Mouse (Mus musculus) forebrain, embryonic 15.5 days (tissue): Measurements from ENCODE around the gene Ptpdc1. TPM values are rescaled to one million over a fixed set of nuclear protein-coding genes. Genes with fewer than 3 reads are reported as not detected.

Experiments
- ATAC-seq: fragments of 200-750 bp; cut with Nextera tagmentation; replicated peaks from 2 replicates; pipeline ENCODE4 v1.8.0; 2017; ENCODE audit warnings: mild to moderate bottlenecking, moderate TSS enrichment, moderate library complexity
- H3K27ac ChIP-seq: fragments of 300-500 bp; sonication (generic); replicated peaks from 2 replicates; pipeline ENCODE4 v1.5.1; 2015; ENCODE audit warnings: mild to moderate bottlenecking, inconsistent platforms
- H3K27me3 ChIP-seq: fragments of 300-500 bp; sonication (generic); 2 replicates; pipeline ENCODE4 v1.6.1; 2015; ENCODE audit warnings: inconsistent platforms
- H3K36me3 ChIP-seq: fragments of 300-500 bp; sonication (generic); 2 replicates; pipeline ENCODE4 v1.6.1; 2015; ENCODE audit warnings: mild to moderate bottlenecking, inconsistent platforms
- H3K4me1 ChIP-seq: fragments of 300-500 bp; sonication (generic); 2 replicates; pipeline ENCODE4 v1.6.1; 2015; ENCODE audit warnings: inconsistent platforms
- H3K4me2 ChIP-seq: fragments of 300-500 bp; sonication (generic); replicated peaks from 2 replicates; pipeline ENCODE4 v1.6.1; 2015; ENCODE audit warnings: mild to moderate bottlenecking, inconsistent platforms
- H3K4me3 ChIP-seq: fragments of 300-500 bp; sonication (generic); 2 replicates; pipeline ENCODE4 v1.5.1; 2015; ENCODE audit warnings: mild to moderate bottlenecking, inconsistent platforms
- H3K9ac ChIP-seq: fragments of 300-500 bp; sonication (generic); replicated peaks from 2 replicates; pipeline ENCODE4 v1.6.1; 2015; ENCODE audit warnings: mild to moderate bottlenecking, inconsistent platforms
- H3K9me3 ChIP-seq: fragments of 300-500 bp; sonication (generic); 2 replicates; pipeline ENCODE4 v1.6.1; 2016; ENCODE audit warnings: inconsistent platforms
- WGBS: fragments of 180-500 bp; shearing (Covaris S2); methylation state at CpG from one replicate; pipeline ENCODE4 v1.1.7; 2015; ENCODE audit warnings: mixed read lengths; 5-methylcytosine and 5-hydroxymethylcytosine counted together
- polyA plus RNA-seq: library from polyadenylated mRNA; unstranded; fragments of >200 nt; fragmentation: Nextera tagmentation; extraction: Ambion mirVana; gene quantifications from 2 replicates; pipeline ENCODE4 v1.2.1, GENCODE M21; 2015

Ptpdc1 gene
- polyA plus RNA-seq, 1 experiment from 2014 or later: 16.0 TPM

DNA sequence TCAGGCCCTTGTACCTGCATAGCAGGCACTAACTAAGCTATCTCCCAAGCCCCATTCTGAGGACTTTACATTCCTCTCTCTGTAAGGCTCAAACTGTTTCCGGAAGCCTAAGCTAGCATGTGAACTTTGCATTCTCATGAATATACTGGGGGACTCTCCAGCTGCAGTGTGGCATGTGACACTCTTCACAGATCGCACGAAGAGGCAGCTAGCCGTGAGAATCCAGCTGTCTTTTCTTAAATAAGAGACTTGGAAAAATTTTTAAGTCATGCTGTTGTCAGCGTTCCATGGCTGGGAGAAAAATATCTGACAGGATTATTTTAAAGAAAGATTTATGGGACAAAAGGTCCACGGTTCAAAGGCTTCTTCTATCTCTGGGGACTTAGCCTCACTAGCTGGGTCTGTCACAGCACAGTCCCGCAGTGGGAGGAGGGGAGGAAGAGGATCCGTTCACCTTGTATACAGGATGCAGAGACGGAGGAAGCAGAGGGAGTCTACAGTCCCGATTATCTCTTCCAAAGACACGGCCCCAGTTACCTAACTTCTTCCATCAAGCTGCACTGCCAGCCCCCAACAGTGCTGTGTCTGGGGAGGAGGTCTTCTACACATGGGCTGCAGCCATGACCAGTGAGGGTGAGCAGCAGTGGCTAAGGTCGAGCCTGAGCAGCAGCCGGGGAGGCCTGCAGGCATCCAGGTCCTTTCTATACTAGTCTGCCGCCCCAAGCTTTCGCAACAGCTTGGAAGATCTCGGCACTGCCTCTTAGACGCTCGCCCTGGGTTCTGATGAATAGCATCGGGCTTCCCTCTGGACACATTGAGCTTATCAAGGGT lies 51.7 kb downstream of the Ptpdc1 start:
- ATAC-seq: no peak; the same call in 1 of the 2 replicates
- Histone ChIP-seq H3K9ac (no peak overlapping the region), H3K27me3 (no peaks in the 10 kb centered on the region), H3K27ac (no peak overlapping the region; the same call in 1 of the 2 replicates), H3K9me3 (no peaks in the 10 kb centered on the region), H3K4me1 (no peaks in the 10 kb centered on the region), H3K4me2 (no peak overlapping the region), H3K4me3 (no peak overlapping the region), H3K36me3 (no peaks in the 10 kb centered on the region)
- WGBS: 54% methylated on average over 19 of the region's 19 CpGs

DNA sequence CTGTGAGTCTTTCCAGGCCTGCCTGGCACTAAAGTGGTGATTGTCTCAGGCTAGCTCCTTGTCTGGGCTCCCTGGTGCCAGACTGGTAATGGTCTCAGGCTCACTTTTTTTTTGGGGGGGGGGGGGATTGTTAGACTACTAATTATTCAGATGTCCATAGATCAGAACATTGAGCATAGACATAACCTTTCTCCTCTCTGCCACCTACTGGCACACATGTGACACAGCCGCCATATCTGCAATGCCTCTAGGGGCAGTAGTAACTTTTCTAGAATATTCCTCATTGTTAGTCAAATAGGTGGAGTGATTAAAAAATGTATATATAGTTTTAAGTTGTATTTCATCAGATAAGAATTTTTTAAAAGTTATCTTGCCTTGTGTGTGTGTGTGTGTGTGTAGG lies 53.3 kb downstream of the Ptpdc1 start:
- Histone ChIP-seq H3K4me3 (no peak overlapping the region), H3K27me3 (no peaks in the 10 kb centered on the region), H3K4me2 (no peak overlapping the region), H3K9me3 (no peaks in the 10 kb centered on the region), H3K36me3 (no peaks in the 10 kb centered on the region), H3K9ac (no peak overlapping the region), H3K4me1 (no peaks in the 10 kb centered on the region), H3K27ac (no peak overlapping the region)
- no peak; the same call in 1 of the 2 replicates for ATAC-seq
- WGBS: 76% methylated on average over 1 of the region's 1 CpGs

DNA sequence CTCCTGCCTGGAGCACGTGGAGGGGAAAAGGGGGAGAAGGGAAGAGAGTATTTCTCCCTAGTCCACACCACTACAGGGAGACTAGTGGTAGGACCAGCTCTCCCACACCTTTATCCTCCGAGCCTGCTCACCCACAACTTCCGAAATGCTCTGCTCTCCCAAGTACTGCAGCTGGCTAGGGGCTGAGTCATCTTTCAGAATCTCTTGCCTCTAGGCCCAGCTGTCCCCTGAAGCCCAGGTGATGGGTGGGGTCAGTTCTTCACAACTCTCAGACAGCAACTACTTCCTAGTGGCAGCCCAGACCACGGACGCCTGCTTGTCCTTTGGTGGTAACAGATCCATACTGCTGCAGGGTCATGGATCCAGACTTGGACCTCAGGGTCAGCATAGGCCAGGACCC lies 54.2 kb downstream of the Ptpdc1 start:
- no peak overlapping the region for H3K4me2 ChIP-seq
- no peak for ATAC-seq
- WGBS: 79% methylated on average over 5 of the region's 5 CpGs
- H3K4me1 ChIP-seq: peaks cover 3% of the 10 kb centered on the region
- no peaks in the 10 kb centered on the region for H3K36me3 ChIP-seq
- no peak overlapping the region for H3K27ac ChIP-seq
- H3K27me3 ChIP-seq: no peaks in the 10 kb centered on the region
- no peak overlapping the region for H3K9ac ChIP-seq
- H3K9me3 ChIP-seq: no peaks in the 10 kb centered on the region
- H3K4me3 ChIP-seq: no peak overlapping the region

DNA sequence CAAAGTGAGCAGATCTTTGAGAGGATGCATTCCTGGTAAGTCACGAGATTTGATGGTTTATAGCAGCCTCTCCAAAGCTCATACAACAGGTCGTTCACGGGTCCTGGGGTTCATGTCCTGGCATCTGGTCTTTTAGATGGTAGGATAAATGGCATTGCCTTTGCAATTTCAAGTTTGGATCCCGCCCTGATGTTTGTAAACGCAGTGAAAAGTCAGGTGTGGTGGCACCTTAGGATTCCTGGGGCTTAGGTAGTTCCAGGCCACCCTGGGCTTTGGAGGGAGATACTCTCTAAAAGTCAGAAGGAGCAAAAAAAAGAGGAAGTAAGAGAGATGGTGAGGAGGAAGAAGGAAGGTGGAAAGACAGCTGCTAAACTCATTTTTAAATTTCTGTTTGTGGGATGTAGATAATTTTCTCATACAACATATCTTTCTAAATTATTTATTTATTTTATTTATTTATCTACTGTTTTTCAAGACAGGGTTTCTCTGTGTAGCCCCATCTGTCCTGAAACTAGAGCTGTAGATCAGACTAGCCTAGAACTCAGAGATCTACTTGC lies 55.8 kb downstream of the Ptpdc1 start:
- no peak overlapping the region for H3K27ac ChIP-seq
- H3K36me3 ChIP-seq: no peaks in the 10 kb centered on the region
- H3K4me1 ChIP-seq: peaks cover 9% of the 10 kb centered on the region
- no peak for ATAC-seq
- H3K9ac ChIP-seq: no peak overlapping the region
- no peaks in the 10 kb centered on the region for H3K27me3 ChIP-seq
- H3K9me3 ChIP-seq: no peaks in the 10 kb centered on the region
- WGBS: 85% methylated on average over 5 of the region's 5 CpGs
- no peak overlapping the region for H3K4me2 ChIP-seq
- H3K4me3 ChIP-seq: no peak overlapping the region

DNA sequence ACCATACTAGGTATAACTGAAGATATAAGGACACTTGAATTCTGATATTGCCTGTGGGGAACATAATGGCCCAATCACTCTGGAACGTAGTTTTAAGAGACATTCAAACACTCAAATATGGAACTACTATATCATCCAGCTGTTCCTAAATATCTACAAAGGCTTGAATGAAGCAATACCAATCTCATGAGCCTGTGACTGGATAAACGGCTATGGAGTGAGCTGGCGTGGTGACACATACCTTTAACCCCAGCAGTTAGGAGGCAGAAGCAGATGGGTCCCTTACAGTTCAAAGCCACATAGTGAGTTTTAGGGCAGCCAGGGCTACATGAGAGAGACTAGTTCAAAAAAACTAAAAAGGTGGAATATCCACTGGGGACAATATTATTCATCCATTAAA lies 57.8 kb downstream of the Ptpdc1 start:
- Histone ChIP-seq H3K36me3 (no peaks in the 10 kb centered on the region), H3K9me3 (no peaks in the 10 kb centered on the region), H3K4me3 (no peak overlapping the region), H3K27ac (no peak overlapping the region), H3K9ac (no peak overlapping the region), H3K27me3 (no peaks in the 10 kb centered on the region), H3K4me1 (peaks cover 9% of the 10 kb centered on the region), H3K4me2 (no peak overlapping the region)
- WGBS: 86% methylated on average over 3 of the region's 3 CpGs
- ATAC-seq: no peak

DNA sequence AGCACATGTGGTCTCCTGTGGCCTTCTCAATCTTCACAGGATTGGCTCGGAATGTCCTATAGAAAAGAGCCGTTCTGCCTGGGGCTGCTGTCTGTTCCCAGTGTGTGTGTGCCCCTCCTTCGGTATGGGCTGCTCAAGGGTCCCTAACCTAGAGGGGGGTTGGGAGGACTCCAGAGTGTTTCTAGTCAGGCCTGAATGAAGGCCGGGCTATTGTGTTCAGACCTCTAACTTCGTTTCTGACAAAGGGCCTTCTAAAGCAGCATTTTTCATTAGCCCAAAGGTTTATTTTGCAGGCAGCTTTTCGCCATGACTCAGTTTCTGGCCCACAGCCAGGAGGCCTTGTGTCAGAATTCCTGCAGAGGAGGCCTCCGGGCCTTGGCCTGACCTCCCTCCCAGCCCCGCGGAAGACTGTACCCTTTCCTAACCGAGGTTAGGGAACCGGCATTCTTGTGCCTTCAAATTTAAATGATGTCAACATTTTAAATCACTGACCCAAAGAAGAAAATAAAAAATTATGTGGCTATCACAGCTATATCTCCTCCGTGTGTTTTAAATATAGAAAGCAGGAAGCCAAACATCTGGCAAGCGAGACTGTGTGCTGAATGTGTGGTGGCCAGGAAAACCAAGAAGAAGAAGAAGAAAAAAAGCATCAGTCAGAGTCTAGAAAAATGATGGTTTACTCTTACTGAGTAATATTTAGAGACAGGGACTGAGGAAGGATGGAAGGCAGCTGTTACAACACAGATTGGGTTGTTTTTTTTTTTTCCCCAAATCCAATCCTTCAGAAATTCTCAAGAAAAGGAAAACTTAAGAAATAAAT lies 59.1 kb downstream of the Ptpdc1 start:
- Histone ChIP-seq H3K27ac (peak overlapping the region; percentile 67), H3K36me3 (no peaks in the 10 kb centered on the region), H3K27me3 (no peaks in the 10 kb centered on the region), H3K4me2 (no peak overlapping the region), H3K4me3 (no peak overlapping the region), H3K4me1 (peaks cover 9% of the 10 kb centered on the region), H3K9ac (no peak overlapping the region), H3K9me3 (no peaks in the 10 kb centered on the region)
- WGBS: 5% methylated on average over 13 of the region's 13 CpGs
- ATAC-seq: peak; percentile 80

DNA sequence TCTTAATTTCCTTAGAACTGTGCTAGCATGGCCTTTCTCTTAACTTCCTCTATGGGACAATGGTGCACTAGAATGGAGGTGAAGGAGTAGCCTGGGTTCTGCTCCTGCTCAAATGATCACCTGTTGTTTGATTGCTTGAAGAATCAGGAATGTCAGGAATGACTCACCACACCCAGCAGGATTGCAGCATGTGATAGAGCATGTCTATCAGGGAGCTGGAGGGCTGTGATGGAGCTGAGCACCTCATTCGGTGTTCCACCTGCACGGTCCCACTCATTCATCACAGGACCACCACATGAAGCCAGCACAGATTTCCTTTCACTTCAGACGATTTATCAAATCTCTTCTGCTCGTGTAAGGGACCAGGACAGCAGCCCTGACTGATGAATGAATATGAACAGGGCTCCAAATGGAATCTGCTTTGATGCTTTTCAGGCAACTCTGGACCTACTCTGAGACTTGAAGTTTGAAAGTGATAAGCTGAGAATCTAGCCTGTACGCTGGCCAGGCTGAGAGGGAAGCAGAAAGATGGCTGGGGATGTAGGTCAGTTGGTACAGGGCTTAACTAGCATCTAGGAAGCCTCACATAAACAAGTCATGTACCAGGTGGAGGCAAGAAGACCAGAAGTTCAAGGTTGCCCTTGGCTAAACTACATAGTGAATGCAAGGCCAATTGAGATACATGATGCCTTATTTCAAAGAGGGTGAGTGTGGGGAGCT lies 60.4 kb downstream of the Ptpdc1 start:
- H3K27ac ChIP-seq: peak overlapping the region; percentile 67; the same call in 1 of the 2 replicates
- H3K27me3 ChIP-seq: no peaks in the 10 kb centered on the region
- no peaks in the 10 kb centered on the region for H3K36me3 ChIP-seq
- no peaks in the 10 kb centered on the region for H3K9me3 ChIP-seq
- H3K4me2 ChIP-seq: no peak overlapping the region
- peaks cover 9% of the 10 kb centered on the region for H3K4me1 ChIP-seq
- no peak overlapping the region for H3K9ac ChIP-seq
- no peak for ATAC-seq
- 93% methylated on average over 5 of the region's 5 CpGs for WGBS
- no peak overlapping the region for H3K4me3 ChIP-seq

DNA sequence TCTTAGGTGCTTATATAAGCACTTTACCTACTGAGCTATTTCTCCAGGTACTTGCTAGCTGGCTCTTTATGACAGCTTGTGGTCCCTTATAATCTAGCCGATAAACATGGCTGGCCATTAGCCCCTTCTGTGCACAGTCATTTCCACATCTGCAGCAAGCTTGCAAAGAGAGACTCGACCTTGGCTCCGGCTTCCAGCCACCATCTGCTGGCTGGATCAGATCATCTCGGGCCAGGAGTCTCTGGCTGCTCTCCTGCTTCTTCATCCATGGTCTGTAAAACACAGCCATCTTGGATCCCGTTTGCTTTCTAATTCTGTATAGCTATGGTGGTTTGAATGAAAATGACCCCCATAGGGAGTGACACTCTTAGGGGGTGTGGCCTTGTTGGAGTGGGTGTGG lies 63.1 kb downstream of the Ptpdc1 start:
- WGBS: 89% methylated on average over 5 of the region's 5 CpGs

DNA sequence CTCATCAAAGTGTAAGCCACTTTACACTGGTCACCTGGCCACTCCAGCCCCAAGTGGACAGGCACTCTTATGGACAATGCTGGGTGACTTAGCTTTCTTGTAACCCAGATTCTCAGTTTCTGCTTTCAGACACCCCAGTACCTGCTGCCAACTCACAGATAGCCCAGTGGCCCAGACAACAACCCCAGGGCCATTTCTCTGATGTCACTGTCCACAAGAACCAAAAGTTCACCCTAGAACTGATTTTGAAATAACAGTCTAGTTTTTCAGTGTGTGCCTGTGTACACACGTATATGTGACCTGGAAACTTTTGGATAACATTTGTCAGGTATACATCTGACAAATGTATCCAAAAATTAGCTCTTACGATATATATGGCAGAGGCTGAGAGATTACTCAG lies 64.0 kb downstream of the Ptpdc1 start:
- H3K4me2 ChIP-seq: no peak overlapping the region
- H3K27me3 ChIP-seq: no peaks in the 10 kb centered on the region
- WGBS: 87% methylated on average over 2 of the region's 2 CpGs
- H3K36me3 ChIP-seq: no peaks in the 10 kb centered on the region
- H3K9me3 ChIP-seq: no peaks in the 10 kb centered on the region
- H3K9ac ChIP-seq: no peak overlapping the region
- H3K4me3 ChIP-seq: no peak overlapping the region
- H3K4me1 ChIP-seq: peaks cover 7% of the 10 kb centered on the region
- H3K27ac ChIP-seq: no peak overlapping the region
- no peak for ATAC-seq

More for the DNA sequence above, 63.1 kb downstream of the Ptpdc1 start:
- H3K36me3 ChIP-seq: no peaks in the 10 kb centered on the region
- no peak overlapping the region for H3K27ac ChIP-seq
- no peaks in the 10 kb centered on the region for H3K27me3 ChIP-seq
- H3K9me3 ChIP-seq: no peaks in the 10 kb centered on the region
- H3K4me3 ChIP-seq: no peak overlapping the region
- ATAC-seq: no peak
- peaks cover 9% of the 10 kb centered on the region for H3K4me1 ChIP-seq
- H3K4me2 ChIP-seq: no peak overlapping the region
- H3K9ac ChIP-seq: no peak overlapping the region

DNA sequence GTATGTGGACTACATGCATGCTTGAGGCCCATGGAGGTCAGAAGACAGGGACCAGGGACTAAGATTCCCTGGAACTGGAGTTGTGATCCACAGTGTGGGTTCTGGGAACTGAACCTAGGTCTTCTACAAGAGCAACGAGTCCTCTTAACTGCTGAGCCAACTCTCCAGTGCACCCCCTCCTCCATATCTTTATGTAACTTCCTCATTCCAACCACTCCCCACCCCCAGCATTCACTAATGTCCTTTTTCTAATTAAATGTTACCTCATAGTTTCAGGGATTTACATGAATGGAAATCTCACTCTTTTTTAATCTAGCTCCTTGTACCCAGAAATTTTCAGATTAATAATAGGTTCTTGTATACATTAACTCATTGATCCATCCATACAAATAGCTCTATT lies 69.5 kb downstream of the Ptpdc1 start:
- H3K9ac ChIP-seq: no peak overlapping the region
- no peak for ATAC-seq
- no peak overlapping the region for H3K27ac ChIP-seq
- H3K4me2 ChIP-seq: no peak overlapping the region
- no peak overlapping the region for H3K4me3 ChIP-seq
- H3K4me1 ChIP-seq: peaks cover 24% of the 10 kb centered on the region
- H3K9me3 ChIP-seq: no peaks in the 10 kb centered on the region
- WGBS: 93% methylated on average over 1 of the region's 1 CpGs
- H3K36me3 ChIP-seq: no peaks in the 10 kb centered on the region
- no peaks in the 10 kb centered on the region for H3K27me3 ChIP-seq

DNA sequence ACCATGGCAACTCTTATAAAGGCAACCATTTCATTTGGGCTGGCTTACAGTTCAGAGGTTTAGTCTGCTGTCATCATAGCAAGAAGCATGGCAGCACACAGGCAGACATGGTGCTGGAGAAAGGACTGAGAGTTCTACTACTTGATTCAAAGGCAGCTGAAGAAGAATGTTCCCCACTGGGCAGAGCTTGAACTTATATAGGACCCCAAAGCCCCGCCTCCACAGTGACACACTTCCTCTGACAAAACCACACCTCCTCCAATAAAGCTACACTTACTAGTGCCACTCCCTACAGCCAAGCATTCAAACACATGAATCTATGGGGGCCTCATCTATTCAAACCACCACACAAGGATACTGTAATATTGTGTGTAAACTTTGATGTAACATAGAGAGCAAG lies 70.9 kb downstream of the Ptpdc1 start:
- Histone ChIP-seq H3K4me1 (peaks cover 24% of the 10 kb centered on the region), H3K9me3 (no peaks in the 10 kb centered on the region), H3K4me3 (no peak overlapping the region), H3K9ac (no peak overlapping the region), H3K27ac (no peak overlapping the region), H3K27me3 (no peaks in the 10 kb centered on the region), H3K36me3 (no peaks in the 10 kb centered on the region), H3K4me2 (no peak overlapping the region)
- WGBS: 88% methylated on average over 1 of the region's 1 CpGs
- ATAC-seq: no peak
